Mouse (Mus musculus): ENCODE measurements around the gene Focad.

DNA sequence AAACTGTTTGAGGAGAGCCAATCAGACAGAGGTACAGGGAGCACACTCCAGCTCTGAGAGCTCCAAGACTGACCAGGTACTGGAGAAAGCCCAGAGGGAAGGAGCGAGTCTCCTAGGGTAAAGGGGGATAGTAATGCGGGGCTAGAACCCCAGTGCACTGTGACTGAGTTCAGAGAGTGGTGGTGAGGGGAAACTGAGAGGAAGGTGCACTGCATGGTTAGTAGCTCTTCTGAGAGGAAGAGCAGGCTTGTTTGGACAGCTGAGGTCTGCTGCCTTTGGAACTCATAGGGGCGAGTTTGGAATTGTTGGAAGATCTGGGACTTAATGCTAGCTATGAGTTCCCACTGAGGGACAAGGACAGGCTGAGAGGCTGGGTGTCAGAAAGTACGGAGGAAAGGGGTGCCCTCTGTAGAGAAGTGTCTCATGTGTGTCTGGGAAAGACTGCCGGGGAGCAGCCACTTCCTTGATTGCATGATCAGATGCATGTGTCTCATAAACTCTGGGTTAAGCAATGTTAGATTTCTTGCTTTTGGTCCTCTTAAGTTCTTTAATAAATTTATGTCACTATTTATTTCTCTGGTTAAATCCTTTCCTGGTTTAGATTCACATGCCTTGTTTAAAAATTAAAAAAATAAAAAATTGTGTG, 24.4 kb downstream of the Focad start:
- TF ChIP-seq CTCF (IDR thresholded peaks at IDR 0.05; ENCODE audit: control insufficient read depth, insufficient read depth, low read length), result no peak
- TF ChIP-seq POLR2A (IDR thresholded peaks at IDR 0.05; ENCODE audit: borderline replicate concordance, control insufficient read depth, low read depth, low read length), result no peak
